Mouse (Mus musculus) c-Kit-positive CD71-positive TER-119-negative erythroid progenitor cells, embryonic 14.5 days (primary cell): ENCODE data around the gene 4930539E08Rik.
A peak's percentile ranks its signal among the peaks of the same experiment; 100 is the strongest.

Experiments used
- DNase-seq: peaks from one replicate; pipeline ENCODE4 v3.0.0-alpha.2; 2013; ENCODE audit warnings: low read depth

The 4930539E08Rik gene

GRCm38 (mm10) chr17:28930392-28931074 is 15.4 kb upstream of the 4930539E08Rik start:
- DNase-seq: peak; percentile 90

DNA sequence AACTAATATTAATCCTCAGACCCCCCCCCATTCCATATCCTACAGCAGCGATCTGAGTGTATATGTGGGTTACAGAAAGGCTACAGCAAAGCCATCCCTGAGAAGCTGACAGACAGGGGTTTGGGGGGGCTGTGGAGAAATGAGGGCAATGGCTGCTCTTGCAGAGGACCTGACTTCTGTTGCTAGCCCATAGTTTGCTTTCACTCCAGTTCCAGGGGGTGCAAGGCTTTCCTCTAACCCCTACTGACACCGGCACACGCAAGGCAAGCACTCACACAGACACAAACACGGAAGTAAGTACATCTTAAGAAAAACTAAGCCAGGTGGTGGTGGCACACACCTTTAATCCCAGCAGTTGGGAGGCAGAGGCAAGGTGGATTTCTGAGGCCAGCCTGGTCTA is 14.2 kb upstream of the 4930539E08Rik start:
- no peak for DNase-seq

- DNase-seq: no peak
Observed at GRCm38 (mm10) chr17:28928004-28928403, 12.9 kb upstream of the 4930539E08Rik start.

GRCm38 (mm10) chr17:28926866-28927635 is 11.9 kb upstream of the 4930539E08Rik start:
- peak; percentile 57 for DNase-seq

DNA sequence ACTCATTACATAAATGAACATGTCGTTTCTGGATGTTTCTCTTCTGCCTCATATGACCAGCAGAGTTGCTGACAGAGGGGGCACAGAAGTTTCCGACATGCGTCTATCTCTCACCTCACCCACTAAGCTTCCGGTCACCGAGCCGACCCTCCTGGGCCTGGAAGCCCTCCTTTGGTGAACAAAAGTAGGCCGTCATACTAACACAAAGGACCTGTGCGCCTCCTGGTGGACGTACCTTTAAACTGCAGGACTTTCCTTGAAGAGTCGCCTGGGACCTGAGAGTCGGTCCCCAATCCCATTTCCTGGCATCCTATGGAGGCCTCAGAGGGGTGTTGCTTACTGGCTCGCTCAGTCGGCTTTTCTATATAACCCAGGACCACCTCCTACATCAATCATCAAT is 11.3 kb upstream of the 4930539E08Rik start:
- DNase-seq: peak; percentile 62

- no peak for DNase-seq
Observed at GRCm38 (mm10) chr17:28924957-28925595, 10.0 kb upstream of the 4930539E08Rik start.

- DNase-seq: no peak
Observed at GRCm38 (mm10) chr17:28922096-28922495, 7.0 kb upstream of the 4930539E08Rik start.

- DNase-seq: no peak
Observed at GRCm38 (mm10) chr17:28921086-28921485, 6.0 kb upstream of the 4930539E08Rik start.

DNA sequence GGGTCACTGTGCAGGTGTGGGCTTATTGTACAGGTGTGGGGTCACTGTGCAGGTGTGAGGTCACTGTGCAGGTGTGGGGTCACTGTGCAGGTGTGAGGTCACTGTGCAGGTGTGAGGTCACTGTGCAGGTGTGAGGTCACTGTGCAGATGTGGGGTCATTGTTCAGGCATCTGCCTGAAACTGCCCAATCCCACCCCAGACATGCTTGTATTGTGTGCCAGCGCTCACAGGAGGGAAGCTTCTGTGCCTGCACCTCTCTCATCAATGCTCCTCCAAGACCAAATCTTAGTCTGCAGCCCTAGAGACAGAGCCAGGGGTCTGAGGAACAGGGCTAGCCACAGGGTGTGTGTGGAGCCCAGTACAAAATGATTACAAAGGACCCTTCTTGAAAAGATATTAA is 1.4 kb upstream of the 4930539E08Rik start:
- DNase-seq: no peak

- DNase-seq: no peak
Observed at GRCm38 (mm10) chr17:28913940-28914339, 1.2 kb downstream of the 4930539E08Rik start.

- no peak for DNase-seq
Observed at GRCm38 (mm10) chr17:28913200-28913599, 1.9 kb downstream of the 4930539E08Rik start.

- no peak for DNase-seq
Observed at GRCm38 (mm10) chr17:28910139-28910538, 5.0 kb downstream of the 4930539E08Rik start.

- no peak for DNase-seq
Observed at GRCm38 (mm10) chr17:28909252-28909941, 5.7 kb downstream of the 4930539E08Rik start.

DNA sequence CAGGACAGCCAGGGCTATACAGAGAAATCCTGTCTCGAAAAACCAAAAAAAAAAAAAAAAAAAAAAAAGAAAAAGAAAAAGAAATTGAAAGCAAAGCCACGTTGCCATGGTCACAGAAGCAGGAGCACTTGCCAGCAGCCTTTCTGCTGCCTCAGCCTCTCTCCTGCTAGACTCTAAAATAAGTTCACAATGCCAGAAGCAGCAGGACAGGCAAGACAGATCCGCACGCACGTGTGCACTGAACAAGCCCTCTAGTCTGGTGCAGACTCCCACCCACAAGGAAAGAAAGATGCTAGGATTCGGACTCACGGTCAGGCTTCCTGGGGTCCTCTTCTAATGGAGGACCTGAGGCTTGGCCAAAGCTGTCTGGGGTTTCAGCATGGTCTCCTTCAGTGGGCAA is 7.2 kb downstream of the 4930539E08Rik start:
- DNase-seq: no peak

GRCm38 (mm10) chr17:28905377-28905916 is 9.7 kb downstream of the 4930539E08Rik start:
- no peak for DNase-seq

DNA sequence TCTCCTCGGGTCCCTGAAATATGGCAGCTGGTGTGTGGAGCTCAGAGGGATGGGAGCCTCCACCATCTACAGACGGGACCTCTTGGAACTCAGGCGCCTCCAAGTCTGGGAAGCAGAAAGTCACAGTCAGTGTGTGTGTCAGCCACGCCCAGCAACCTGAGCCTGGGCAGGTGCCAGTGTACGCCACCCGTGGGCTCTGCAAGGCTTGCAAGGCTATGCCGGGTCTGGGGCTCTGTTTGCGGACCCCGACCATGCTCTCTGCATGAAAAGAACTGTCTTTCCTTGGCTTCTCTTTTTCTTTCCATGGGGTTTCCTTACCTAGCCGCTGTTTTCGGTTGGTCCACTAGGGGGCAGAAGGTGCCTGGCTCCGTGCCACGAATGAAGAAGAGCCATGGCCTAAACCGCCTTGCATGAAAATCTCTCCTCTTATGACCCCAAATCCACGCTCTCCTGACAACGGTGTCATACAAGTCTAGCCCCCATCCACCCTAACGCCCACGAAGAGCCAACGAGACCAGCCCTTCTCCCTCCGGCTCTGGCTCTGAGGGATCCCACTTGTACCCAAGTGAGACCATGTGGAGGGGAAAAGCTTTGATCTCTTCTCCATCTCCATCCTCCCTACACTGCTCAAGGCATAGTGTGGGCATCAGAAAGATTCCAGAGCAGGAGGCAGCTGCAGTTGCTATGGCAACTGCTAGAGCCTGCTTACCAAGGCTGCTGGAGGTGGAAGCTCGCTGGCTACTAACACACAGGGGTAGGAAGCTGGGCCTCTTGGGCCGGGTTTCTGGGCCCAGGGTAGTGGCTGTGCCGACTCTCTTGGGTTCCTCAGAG is 10.4 kb downstream of the 4930539E08Rik start:
- peak; percentile 37 for DNase-seq

GRCm38 (mm10) chr17:28901559-28901958 is 13.6 kb downstream of the 4930539E08Rik start:
- DNase-seq: no peak

GRCm38 (mm10) chr17:28899427-28899826 is 15.7 kb downstream of the 4930539E08Rik start:
- no peak for DNase-seq

DNA sequence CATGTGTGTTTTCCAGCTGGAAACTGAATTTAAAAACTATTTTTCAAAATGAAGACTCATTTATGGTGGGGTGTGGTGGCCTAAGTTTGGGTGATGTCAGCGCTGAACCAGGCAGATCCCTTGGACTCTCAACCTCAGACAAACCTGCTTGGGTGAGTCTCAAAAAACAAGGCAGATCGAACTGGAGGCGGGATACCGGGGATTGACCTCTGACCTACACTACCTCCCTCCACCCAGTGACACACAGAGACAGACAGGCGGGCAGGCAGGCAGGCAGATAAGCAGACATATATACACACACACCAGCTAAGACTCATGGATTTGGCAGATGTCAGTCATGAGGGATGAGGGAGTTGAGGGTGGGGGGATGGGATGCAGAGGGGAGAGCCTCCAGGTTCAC is 16.9 kb downstream of the 4930539E08Rik start:
- DNase-seq: no peak

- DNase-seq: no peak
Observed at GRCm38 (mm10) chr17:28897817-28898216, 17.3 kb downstream of the 4930539E08Rik start.

- no peak for DNase-seq
Observed at GRCm38 (mm10) chr17:28896095-28896780, 18.9 kb downstream of the 4930539E08Rik start.
